Mouse (Mus musculus): ENCODE data around the gene Hs3st3a1.

GRCm38 (mm10) chr11:64461746-64462145, 26.6 kb downstream of the Hs3st3a1 start:
- TF ChIP-seq POLR2A (IDR thresholded peaks at IDR 0.05; ENCODE audit: borderline replicate concordance, control insufficient read depth, low read depth, low read length) (no peak), CTCF (IDR thresholded peaks at IDR 0.05; ENCODE audit: control insufficient read depth, insufficient read depth, low read length) (no peak)

All from bone marrow, adult 2 months (tissue).